Mouse (Mus musculus) neutrophil, adult 5-6 weeks (primary cell): ENCODE data around the gene Arl9. TPM values are rescaled to one million over a fixed set of nuclear protein-coding genes. Genes with fewer than 3 reads are reported as not detected.
A peak's percentile ranks its signal among the peaks of the same experiment; 100 is the strongest.
"Not testable (repeated sequence)": the region's sequence is repeated elsewhere in the genome, so short reads cannot be mapped to it uniquely, and the experiment has no call there.

ENCODE experiments used
- ATAC-seq: fragments of 151-379, 151-347 bp; 2 replicates; pipeline ENCODE4 v1.8.0; 2017; ENCODE audit warnings: mild to moderate bottlenecking, moderate TSS enrichment; ENCODE audit not compliant: insufficient number of reproducible peaks, poor library complexity, low FRiP score, severe bottlenecking; ENCODE audit errors: extremely low read depth
- total RNA-seq: library from RNA; stranded (forward); fragments of 200-1000 nt; gene quantifications from 2 replicates; pipeline ENCODE4 v1.2.3, GENCODE M21; 2017

The Arl9 gene
- total RNA-seq, 1 experiment from 2014 or later = 3.3 TPM

DNA sequence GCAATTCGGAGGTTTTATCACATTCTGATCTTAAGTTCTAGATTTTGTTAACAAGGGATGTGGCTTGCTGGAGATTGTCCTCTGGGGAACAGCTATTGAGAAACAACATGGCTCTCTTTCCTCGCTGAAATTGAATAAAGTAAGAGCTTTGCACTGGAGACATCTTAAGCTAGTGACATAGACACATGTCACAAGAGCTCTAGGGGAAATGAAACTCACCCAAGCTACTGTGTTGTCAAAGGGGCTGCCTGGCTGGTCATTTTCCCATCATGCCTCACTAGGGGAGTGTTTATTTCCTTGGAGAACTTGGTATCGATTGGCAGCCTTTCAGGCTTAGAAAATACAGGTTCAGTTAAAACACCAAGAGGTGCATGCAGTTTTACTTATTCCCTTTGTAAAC, 9.3 kb downstream of the Arl9 start:
- ATAC-seq = no peak

DNA sequence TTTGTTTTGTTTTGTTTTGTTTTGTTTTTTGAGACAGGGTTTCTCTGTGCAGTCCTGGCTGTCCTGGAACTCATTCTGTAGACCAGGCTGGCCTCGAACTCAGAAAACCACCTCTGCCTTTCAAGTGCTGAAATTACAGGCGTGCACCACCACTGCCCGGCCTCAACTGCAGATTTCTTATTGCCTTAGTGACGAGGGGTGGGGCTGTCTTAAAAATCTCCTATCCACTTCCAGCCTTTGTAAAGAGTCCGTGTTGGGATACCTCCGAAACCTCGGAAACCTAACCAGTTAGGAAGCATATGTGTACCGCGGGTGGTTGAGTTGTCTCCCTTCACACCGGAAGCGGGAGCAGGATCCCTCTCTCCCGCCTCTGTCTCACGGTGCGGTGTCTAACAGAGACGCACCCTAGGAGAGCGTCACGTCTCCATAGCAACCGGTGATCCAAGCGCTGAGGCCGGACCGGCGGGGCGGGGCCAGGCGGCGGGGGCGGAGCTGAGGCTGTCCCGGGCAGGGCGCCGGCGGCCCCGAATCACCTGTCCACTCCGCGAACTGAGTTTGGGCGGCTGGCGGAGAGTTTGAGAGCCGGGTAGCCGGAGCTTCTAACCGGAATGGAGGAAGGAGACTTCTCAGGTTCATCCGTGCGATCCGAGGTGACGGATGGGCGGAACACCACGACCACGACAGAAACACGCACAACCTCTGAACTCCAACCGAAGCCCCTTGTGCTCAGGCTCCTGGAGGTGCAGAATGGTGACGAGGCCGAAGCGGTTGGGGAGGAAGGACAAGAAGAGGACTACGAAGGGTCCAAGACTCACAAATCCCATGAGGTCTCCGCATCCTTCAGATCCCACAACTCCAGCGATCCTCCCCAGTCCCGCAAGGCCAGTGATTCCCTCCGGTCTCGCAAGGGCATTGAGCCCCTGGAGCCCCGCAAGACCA, 12.0 kb downstream of the Arl9 start, which contains the start of gene Thegl:
TSS of gene Thegl (plus strand) at position 480 of the 939 bp plus-strand sequence.
- ATAC-seq = peak; percentile 51; the same call in 1 of the 2 replicates

DNA sequence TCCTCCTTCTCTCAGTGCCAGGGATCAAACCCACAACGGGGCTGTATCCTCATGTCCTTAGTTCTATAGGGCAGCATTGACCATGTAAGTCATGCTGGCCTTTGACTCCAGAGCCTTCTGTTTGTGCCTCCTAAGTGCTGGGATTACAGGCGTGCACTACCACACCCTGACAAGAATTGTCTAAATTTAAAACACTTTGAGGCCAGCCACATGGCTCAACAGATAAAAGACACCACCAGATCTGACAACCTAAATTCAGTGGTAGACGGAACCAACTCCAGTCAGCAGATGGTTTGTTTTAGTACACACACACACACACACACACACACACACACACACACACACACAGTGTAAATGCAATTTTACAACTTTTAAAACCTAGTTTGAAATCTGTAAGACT, 24.2 kb downstream of the Arl9 start:
- no peak for ATAC-seq

DNA sequence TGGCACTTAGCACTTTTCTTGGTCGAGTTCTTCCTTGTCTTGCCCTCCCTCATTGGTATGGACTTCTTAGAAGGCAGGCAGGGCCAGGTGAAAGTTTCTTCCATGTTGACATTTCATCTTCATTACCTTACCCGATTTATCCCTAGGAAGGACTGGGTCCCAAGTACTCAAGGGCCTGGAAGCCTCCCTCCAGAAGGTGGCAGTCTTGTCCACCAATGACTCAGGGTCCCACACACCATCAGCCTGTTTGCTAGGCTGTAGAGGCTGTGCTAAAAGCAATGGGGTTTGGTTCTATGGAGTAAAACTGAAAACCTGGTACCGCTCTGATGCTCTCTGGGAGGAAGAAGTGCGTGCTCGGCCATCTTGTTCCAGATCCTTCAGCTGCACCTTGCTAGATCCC, 25.9 kb downstream of the Arl9 start:
- ATAC-seq = peak; percentile 33; the same call in 1 of the 2 replicates

DNA sequence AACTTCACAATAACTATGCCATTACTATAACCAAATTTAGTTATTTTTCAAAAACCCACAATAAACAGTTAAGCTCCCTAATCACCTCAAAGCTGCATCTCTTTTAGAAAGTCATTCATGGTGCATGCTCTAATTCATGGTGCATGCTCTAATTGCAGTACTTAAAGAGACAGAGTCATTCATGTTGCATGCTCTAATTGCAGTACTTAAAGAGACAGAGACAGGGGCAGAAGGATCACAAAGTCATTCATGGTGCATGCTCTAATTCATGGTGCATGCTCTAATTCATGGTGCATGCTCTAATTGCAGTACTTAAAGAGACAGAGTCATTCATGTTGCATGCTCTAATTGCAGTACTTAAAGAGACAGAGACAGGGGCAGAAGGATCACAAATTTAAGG, 31.2 kb downstream of the Arl9 start:
- ATAC-seq = not testable (repeated sequence)

DNA sequence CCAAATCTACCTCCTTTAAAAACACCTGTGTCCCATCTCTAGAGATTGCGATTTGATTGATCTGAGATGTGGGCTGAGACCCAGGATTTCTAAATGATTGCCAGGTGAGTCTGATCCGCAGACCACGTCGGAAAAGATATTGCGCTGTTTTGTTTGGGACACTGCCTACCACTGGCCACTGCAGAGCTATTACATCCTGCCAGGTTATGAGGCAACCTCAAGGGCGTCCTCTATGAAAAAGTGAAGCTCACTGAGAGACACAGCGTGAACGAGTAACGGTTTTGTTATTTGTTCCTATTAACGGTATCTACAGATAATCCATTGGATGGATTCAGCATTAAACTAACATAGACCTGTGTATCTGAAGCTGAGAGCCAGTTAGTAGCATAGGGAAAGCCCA, 34.6 kb downstream of the Arl9 start:
- peak; percentile 53; the same call in 1 of the 2 replicates for ATAC-seq

DNA sequence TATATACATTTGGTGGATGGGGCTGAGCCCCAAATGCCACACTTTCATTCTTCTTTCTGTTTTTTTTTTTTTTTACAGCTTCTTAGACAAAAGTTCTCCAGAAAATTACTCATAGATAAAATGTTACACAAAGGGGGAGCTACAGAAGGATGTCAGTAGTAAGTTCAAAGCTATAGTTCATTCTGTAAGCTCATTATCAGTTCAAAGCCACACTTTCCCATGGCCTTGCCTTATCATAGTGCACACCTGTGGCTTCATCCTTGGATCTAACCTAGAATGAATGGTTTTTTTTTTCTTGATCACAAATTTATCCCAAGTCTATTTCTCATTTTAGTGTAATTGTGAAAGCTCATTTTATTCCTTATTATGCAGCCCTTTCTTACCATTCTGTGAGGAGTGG, 35.5 kb downstream of the Arl9 start:
- ATAC-seq = no peak

DNA sequence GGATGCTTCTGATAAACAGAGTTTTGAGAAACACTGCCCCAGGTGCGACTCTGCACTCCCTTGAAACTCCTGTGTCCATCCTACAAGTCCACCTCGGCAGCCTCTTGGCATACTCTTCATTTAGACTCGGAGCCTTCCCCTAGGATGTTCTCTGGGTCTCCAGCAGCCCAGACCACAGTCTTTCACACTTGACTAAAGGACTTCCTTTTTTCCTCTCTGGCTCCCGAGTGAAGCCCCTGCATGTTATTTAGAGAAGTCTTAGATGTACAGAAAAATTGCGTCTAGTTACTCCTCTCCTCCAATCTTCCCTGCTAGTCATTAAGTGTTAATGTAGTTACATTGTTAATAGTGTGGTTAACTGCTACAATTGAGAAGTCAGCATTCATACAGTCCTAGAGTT, 40.5 kb downstream of the Arl9 start:
- ATAC-seq = no peak

DNA sequence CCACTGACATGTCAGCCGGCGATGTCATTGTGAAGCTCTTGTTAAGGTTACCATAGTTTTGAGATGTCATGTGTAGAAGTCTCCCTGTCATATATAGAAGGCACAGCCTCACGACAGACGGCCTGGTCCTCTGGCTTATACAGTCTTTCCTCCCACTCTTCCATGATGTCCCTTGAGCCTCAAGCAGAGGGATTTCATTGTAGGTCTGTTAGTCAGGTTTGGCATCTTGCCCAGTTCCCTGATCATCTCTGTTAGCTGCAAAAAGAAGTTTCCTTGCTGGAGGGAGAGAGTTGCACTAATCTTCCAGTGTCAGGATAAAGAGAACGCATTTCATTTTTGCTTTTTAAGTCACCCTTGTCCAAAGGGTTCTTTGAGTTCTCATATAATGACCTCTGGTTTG, 48.8 kb downstream of the Arl9 start:
- ATAC-seq = no peak

DNA sequence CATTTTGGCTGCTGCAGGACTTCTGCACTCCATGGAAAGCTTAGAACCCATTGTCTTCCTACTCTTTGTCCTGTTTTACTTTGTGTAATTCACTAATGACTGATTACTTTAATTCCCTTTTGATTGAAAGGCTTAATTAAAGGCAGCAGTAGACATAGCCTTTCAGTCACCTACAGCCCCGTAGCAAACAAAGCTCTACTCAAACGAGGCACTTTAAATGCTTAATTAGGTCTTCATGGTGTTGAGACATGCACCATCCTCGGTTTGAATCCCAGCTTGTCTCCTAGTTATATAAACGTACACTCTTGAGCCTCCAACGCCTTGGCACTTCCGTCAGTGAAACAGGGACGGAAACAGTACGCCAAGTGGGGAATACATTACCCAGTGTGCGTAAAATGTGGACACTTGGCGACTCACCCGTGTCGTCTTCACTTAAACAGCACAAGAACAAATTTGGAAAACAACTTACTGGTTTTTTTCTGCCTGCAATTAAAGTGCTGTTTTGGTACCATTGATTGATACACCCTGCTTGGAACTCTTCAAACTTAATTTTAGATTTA, 53.1 kb downstream of the Arl9 start:
- no peak for ATAC-seq

Other genes starting within 250 kb of the Arl9 start
- gene Aasdh, start 98.5 kb upstream of the Arl9 start, total RNA-seq = 39.3 and 46.3 TPM in 2 replicates
- gene Paics, start 52.7 kb upstream of the Arl9 start, total RNA-seq = 79.2 and 82.3 TPM in 2 replicates
- gene Ppat, start 52.5 kb upstream of the Arl9 start, total RNA-seq = 10.2 and 11.8 TPM in 2 replicates
- gene Srp72, start 29.4 kb upstream of the Arl9 start, total RNA-seq = 91.1 and 109 TPM in 2 replicates
- not detected in 2 replicates for gene Thegl, start 12.0 kb downstream of the Arl9 start, total RNA-seq
- 13.6 and 16.1 TPM in 2 replicates for gene Hopx, start 111.1 kb downstream of the Arl9 start, total RNA-seq
- gene Spink2, start 207.4 kb downstream of the Arl9 start, total RNA-seq = not detected in 2 replicates